Mouse (Mus musculus) forebrain, embryonic 14.5 days (tissue): ENCODE results near the gene Elmo2. TPM values are rescaled to one million over a fixed set of nuclear protein-coding genes. Genes with fewer than 3 reads are reported as not detected.

Source experiments
- ATAC-seq: fragments of 200-750 bp; cut with Nextera tagmentation; 2 replicates; pipeline ENCODE4 v1.8.0; 2017; ENCODE audit warnings: mild to moderate bottlenecking, moderate library complexity
- DNase-seq: peaks from one replicate; pipeline ENCODE4 v3.0.0-alpha.2; 2015; ENCODE audit warnings: low spot score
- H3K27ac ChIP-seq: fragments of 300-500 bp; sonication (generic); 2 replicates; pipeline ENCODE4 v1.5.1; 2014; ENCODE audit warnings: low read depth, mild to moderate bottlenecking, control low read depth, low read length, moderate library complexity
- H3K27me3 ChIP-seq: fragments of 300-500 bp; sonication (generic); replicated peaks from 2 replicates; pipeline ENCODE4 v1.6.1; 2014; ENCODE audit warnings: low read length, control low read depth, mixed read lengths; ENCODE audit not compliant: control insufficient read depth, insufficient read depth
- H3K36me3 ChIP-seq: fragments of 300-500 bp; sonication (generic); 2 replicates; pipeline ENCODE4 v1.6.1; 2014; ENCODE audit warnings: low read length, control low read depth; ENCODE audit not compliant: control insufficient read depth, insufficient read depth
- H3K4me1 ChIP-seq: fragments of 300-500 bp; sonication (generic); 2 replicates; pipeline ENCODE4 v1.6.1; 2014; ENCODE audit warnings: antibody characterized with exemption, low read length, control low read depth; ENCODE audit not compliant: control insufficient read depth, insufficient read depth
- H3K4me2 ChIP-seq: fragments of 300-500 bp; sonication (generic); 2 replicates; pipeline ENCODE4 v1.6.1; 2014; ENCODE audit warnings: mild to moderate bottlenecking, control low read depth, low read length
- H3K4me3 ChIP-seq: fragments of 300-500 bp; sonication (generic); 2 replicates; pipeline ENCODE4 v1.5.1; 2014; ENCODE audit warnings: low read depth, low read length, control low read depth
- H3K9ac ChIP-seq: fragments of 300-500 bp; sonication (generic); 2 replicates; pipeline ENCODE4 v1.6.1; 2014; ENCODE audit warnings: mild to moderate bottlenecking, low read length, control low read depth, moderate library complexity
- H3K9me3 ChIP-seq: fragments of 300-500 bp; sonication (generic); replicated peaks from 2 replicates; pipeline ENCODE4 v1.6.1; 2016; ENCODE audit warnings: low read length, control low read depth, mixed read lengths; ENCODE audit not compliant: control insufficient read depth
- WGBS: fragments of 180-500 bp; shearing (Covaris S2); extraction: QIAGEN DNeasy Blood & Tissue Kit; methylation state at CpG from one replicate; pipeline ENCODE4 v1.1.7; 2014; 5-methylcytosine and 5-hydroxymethylcytosine counted together
- polyA plus RNA-seq: library from polyadenylated mRNA; unstranded; fragments of >200 nt; fragmentation: Nextera tagmentation; extraction: Ambion mirVana; gene quantifications from 2 replicates; pipeline ENCODE4 v1.2.1, GENCODE M21; 2014

The Elmo2 gene
- polyA plus RNA-seq, 1 experiment from 2014 or later: 95.5 TPM

DNA sequence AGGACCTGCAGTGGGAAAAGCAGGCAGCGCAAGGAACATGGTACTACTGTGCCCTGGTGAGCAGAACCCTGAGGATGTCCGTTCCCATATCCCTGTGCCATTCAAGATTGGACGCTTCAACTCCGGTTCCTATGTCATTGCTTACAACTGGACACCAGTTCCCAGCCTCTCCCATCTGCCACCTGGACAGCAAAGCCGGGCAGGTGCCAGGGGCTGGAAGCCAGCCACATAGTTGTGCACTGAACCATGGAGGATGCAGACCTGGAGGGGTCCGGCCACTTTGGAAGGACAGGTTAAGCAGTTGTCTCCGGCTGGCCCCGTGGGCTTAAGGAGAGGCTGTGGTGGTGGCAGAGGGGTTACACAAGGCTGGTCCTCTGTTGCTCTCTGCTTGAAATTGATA is 73.9 kb downstream of the Elmo2 start:
- Histone ChIP-seq H3K4me3 (no peak overlapping the region), H3K9ac (no peak overlapping the region), H3K4me1 (peaks cover 6% of the 10 kb centered on the region; the same call in 1 of the 2 replicates), H3K9me3 (no peaks in the 10 kb centered on the region), H3K36me3 (no peaks in the 10 kb centered on the region), H3K27ac (no peak overlapping the region), H3K27me3 (peaks cover 30% of the 10 kb centered on the region), H3K4me2 (no peak overlapping the region)
- no peak for ATAC-seq
- 71% methylated on average over 8 of the region's 8 CpGs for WGBS
- no peak for DNase-seq

DNA sequence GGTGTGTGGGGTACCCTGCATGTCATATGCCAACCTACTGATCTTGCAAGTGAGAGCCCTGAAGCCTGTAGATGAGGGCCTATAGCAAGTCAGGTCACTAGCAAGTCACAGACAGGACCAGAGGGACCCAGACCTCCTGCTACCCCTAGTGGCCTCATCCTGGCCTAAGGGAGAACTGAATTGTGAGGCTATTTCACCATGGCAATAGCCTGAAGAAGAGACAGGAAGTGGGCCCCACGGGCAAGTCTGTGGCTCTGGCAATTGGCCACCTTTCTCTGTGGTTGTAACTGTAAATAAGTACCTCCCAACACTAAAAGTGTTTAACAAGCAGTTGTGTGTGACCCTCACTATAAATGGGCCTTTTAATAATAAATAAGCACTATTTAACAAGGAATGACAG is 75.4 kb downstream of the Elmo2 start:
- no peak overlapping the region for H3K9ac ChIP-seq
- no peak overlapping the region for H3K4me3 ChIP-seq
- H3K36me3 ChIP-seq: no peaks in the 10 kb centered on the region
- ATAC-seq: no peak
- peaks cover 6% of the 10 kb centered on the region; the same call in 1 of the 2 replicates for H3K4me1 ChIP-seq
- H3K27ac ChIP-seq: no peak overlapping the region
- H3K27me3 ChIP-seq: peaks cover 37% of the 10 kb centered on the region
- H3K4me2 ChIP-seq: no peak overlapping the region
- no peak for DNase-seq
- no peaks in the 10 kb centered on the region for H3K9me3 ChIP-seq
- 62% methylated on average over 1 of the region's 1 CpGs for WGBS

DNA sequence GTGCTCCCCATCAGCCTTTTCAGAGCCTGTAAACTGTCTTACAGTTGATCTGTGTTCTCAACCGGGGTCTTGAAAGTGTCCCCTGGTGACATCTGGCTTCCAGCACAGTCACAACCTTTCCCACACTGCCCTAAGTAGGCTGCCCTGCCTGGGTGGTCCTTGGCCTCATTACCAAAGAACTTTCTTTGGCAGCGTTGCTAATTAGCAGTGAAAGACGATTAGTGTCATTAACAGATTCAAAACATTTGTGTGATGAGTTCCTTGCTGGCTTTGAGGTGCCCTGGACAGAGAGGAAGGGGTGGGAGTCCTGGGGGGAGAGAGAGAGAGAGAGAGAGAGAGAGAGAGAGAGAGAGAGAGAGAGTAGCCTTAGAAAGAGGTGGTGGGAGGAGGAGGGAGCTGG is 77.3 kb downstream of the Elmo2 start:
- Histone ChIP-seq H3K9me3 (no peaks in the 10 kb centered on the region), H3K4me2 (no peak overlapping the region), H3K4me3 (no peak overlapping the region), H3K27me3 (peaks cover 37% of the 10 kb centered on the region), H3K4me1 (peaks cover 4% of the 10 kb centered on the region; the same call in 1 of the 2 replicates), H3K9ac (no peak overlapping the region), H3K36me3 (no peaks in the 10 kb centered on the region), H3K27ac (no peak overlapping the region)
- 0 out of 2 replicates have a peak, but pooled peaks have one; percentile 32 for ATAC-seq
- WGBS: 2% methylated on average over 3 of the region's 3 CpGs
- peak; percentile 55 for DNase-seq

DNA sequence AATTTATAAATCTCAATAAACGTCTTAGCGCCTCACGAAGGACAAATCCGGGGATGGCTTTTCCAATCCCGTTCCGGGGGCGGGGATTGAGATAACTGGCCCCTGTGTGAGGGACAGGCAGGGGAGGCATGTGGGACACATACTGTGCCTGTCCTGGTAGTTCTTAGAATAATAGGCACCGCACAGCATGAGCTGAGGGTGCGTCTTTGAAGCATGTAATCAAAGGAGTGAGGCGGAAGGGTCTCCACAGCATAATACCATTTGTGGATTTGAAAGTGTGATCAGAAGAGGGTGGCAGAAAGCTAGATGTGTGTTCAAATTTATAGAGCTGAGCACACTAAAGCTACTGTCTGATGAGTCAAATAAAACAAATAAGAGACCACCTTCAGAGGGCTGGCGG is 79.9 kb downstream of the Elmo2 start:
- 8% methylated on average over 11 of the region's 11 CpGs for WGBS
- Histone ChIP-seq H3K4me1 (peaks cover 13% of the 10 kb centered on the region; the same call in 1 of the 2 replicates), H3K27me3 (peaks cover 38% of the 10 kb centered on the region), H3K4me2 (no peak overlapping the region), H3K27ac (no peak overlapping the region), H3K4me3 (no peak overlapping the region), H3K9me3 (no peaks in the 10 kb centered on the region), H3K36me3 (no peaks in the 10 kb centered on the region), H3K9ac (no peak overlapping the region)
- ATAC-seq (no peak), DNase-seq (no peak)

DNA sequence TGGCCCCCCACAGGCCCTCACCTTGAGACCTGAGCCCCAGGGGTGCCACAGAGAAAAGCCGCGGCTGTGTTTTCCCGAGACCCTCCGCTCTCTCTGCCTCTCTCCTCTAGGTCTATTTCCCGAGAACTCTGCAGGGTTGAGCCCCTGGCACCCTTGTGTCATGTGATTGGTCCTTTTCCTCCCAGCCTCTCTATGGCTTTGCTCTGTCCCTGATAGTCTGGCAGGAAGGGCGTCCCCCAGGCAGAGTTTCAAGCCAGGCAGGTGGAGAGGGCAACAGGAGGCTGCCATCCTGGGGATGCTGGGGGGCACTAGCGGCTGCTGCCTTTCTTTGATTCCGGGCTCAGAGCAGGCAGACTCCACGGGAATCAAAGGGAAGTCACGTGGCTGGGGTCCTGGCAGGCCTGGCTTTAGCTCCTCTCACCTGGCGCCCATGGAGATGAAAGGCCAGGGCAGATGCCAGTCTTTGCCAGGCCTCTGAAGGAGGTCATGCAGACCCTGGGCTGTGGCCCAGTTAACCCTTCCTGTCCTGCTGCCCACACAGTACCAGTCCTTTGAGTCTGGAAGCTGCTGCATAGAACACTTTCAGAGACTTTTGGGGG is 83.1 kb downstream of the Elmo2 start:
- H3K27me3 ChIP-seq: peaks cover 53% of the 10 kb centered on the region
- peak; percentile 43 for DNase-seq
- no peak overlapping the region for H3K9ac ChIP-seq
- ATAC-seq: peak; percentile 32; the same call in 1 of the 2 replicates
- H3K36me3 ChIP-seq: no peaks in the 10 kb centered on the region
- no peak overlapping the region for H3K4me3 ChIP-seq
- peak overlapping the region; percentile 15 for H3K4me2 ChIP-seq
- WGBS: 3% methylated on average over 11 of the region's 11 CpGs
- H3K4me1 ChIP-seq: peaks cover 13% of the 10 kb centered on the region; the same call in 1 of the 2 replicates
- no peaks in the 10 kb centered on the region for H3K9me3 ChIP-seq
- H3K27ac ChIP-seq: no peak overlapping the region

DNA sequence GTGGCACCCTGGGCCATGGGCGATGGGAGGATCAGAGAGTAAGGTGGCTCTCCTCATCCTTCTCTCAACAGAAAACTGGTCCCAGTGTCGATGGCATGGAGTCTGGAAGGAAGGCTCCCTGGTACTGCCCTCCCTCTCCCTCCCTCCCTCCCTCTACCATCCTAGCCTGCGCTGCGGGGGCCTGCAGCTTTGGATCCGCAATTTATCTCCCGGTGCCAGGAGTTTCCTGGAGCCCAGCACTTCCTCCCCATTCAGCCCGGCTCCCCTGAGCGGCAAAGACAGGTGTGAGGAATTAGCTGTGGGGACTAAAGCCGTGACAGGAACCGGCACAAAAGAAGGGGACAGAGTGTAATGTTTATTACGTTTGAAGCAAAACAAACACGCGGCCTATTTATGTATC is 83.7 kb downstream of the Elmo2 start:
- no peaks in the 10 kb centered on the region for H3K36me3 ChIP-seq
- ATAC-seq (no peak), DNase-seq (peak; percentile 33)
- H3K27me3 ChIP-seq: peaks cover 50% of the 10 kb centered on the region
- no peak overlapping the region for H3K4me3 ChIP-seq
- no peaks in the 10 kb centered on the region for H3K9me3 ChIP-seq
- peak overlapping the region; percentile 15 for H3K4me2 ChIP-seq
- no peak overlapping the region for H3K27ac ChIP-seq
- peak overlapping the region; percentile 6; the same call in 1 of the 2 replicates for H3K9ac ChIP-seq
- 2% methylated on average over 13 of the region's 13 CpGs for WGBS
- H3K4me1 ChIP-seq: peaks cover 13% of the 10 kb centered on the region; the same call in 1 of the 2 replicates

DNA sequence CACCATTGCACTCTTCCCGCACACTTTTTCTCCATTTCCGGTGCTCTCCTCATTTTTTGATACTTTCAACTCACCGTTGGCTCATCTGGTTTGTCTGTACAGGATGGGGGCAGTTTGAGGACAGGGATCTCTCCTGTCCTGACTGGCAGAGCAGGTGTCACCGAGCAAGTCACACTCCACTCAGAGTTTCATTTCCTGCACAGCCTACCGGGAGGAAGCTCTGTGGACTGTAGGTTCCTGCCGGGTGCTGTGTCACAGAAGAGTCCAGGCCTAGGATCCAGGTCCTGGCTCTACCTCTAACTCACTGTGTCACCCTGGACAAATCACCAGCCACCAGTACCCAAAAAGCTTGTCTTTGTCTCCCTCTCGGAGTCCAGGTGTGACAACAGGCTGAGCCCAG is 84.5 kb downstream of the Elmo2 start:
- no peaks in the 10 kb centered on the region for H3K36me3 ChIP-seq
- no peak overlapping the region for H3K4me3 ChIP-seq
- DNase-seq (no peak), ATAC-seq (no peak)
- peaks cover 42% of the 10 kb centered on the region for H3K27me3 ChIP-seq
- WGBS: 69% methylated on average over 7 of the region's 7 CpGs
- H3K9me3 ChIP-seq: no peaks in the 10 kb centered on the region
- no peak overlapping the region for H3K27ac ChIP-seq
- no peak overlapping the region for H3K4me2 ChIP-seq
- peaks cover 13% of the 10 kb centered on the region; the same call in 1 of the 2 replicates for H3K4me1 ChIP-seq
- no peak overlapping the region for H3K9ac ChIP-seq

DNA sequence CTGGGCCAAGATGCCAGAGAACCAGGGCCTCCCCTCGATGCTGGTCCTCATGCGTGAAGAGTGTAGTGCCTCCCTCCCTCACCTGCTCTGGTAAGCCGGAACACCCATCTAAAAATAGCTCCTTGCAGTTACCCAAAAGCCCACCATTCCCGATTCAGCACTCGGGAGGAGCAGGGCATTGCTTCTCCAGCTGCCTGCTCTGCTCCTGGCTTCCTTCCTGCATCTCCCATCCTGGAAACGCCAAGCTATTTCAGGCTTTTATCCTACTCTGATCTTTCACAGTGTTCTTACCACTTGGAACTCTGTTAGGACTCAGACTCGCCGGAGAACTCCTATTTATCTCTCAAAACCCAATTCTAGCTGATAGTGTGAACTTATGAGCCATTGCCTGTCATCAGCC is 85.9 kb downstream of the Elmo2 start:
- Histone ChIP-seq H3K4me3 (no peak overlapping the region), H3K27me3 (peaks cover 43% of the 10 kb centered on the region), H3K4me1 (peaks cover 13% of the 10 kb centered on the region; the same call in 1 of the 2 replicates), H3K9me3 (no peaks in the 10 kb centered on the region), H3K4me2 (no peak overlapping the region), H3K9ac (no peak overlapping the region), H3K27ac (no peak overlapping the region), H3K36me3 (no peaks in the 10 kb centered on the region)
- ATAC-seq (no peak), DNase-seq (no peak)
- WGBS: 40% methylated on average over 8 of the region's 8 CpGs

DNA sequence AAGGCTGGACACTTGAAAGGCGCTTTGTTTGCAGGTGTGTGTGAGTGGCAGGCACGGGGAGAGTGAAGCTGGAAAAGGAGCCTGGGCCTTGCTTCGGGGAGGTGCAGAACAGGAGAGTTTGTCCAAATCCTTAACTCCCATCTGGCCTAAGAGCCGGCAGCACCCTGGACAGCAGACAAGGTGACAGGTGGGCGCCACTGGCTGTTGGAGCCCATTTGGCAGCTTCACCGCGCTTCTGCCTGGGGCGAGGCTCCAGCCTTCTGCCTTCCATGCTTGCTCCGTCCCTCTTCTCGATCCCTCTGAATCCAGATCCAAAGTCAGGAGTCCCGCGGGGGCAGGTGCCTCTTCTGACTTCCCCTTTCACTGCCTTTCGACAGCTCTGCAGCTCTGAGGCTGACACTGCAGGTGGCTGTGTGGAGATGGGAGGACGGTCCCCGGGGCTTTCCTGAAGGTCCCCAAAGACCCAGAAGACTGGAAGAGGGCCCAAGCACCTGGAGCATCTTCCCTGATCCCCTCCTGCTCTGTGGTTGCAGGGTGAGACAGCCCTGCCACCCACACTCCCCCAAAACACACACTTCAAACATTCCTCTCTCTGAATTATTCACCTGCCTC is 86.6 kb downstream of the Elmo2 start:
- no peak overlapping the region for H3K9ac ChIP-seq
- H3K27me3 ChIP-seq: peaks cover 47% of the 10 kb centered on the region
- peaks cover 15% of the 10 kb centered on the region; the same call in 1 of the 2 replicates for H3K4me1 ChIP-seq
- no peak for ATAC-seq
- H3K36me3 ChIP-seq: no peaks in the 10 kb centered on the region
- H3K4me3 ChIP-seq: no peak overlapping the region
- no peaks in the 10 kb centered on the region for H3K9me3 ChIP-seq
- H3K27ac ChIP-seq: no peak overlapping the region
- DNase-seq: no peak
- WGBS: 19% methylated on average over 15 of the region's 15 CpGs
- H3K4me2 ChIP-seq: no peak overlapping the region
